Mouse (Mus musculus): ENCODE results near the gene Peg3. TPM values are rescaled to one million over a fixed set of nuclear protein-coding genes. Genes with fewer than 3 reads are reported as not detected.

Gene Peg3
- polyA plus RNA-seq, 1 experiment = 168 TPM

DNA sequence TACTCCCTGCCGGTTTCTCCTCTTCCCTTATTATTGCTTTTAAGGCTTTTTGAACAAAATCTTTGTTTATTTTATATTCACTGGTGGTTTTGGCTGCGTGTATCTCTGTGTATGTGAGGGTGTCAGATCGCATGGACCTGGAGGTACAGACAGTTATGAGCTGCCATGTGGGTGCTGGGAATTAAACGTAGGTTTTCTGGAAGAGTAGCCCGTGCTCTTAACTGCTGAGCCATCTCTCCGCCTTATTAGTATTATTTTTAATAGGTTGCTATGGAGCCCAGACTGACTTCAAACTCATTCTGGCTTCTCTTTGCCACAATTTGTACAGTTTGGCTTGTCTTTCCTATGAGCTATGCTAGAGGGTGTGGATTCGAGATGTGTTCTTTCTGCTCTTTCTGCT, 66.8 kb downstream of the Peg3 start:
- TF ChIP-seq POLR2A (IDR thresholded peaks at IDR 0.05; ENCODE audit: low read depth, low read length) = no peak
- no peak overlapping the region for H3K4me3 ChIP-seq (ENCODE audit: insufficient read depth, low read length)
- no peaks in the 10 kb centered on the region for H3K4me1 ChIP-seq (ENCODE audit: control insufficient read depth, insufficient read depth, low read length)
- H3K27ac ChIP-seq (ENCODE audit: insufficient read depth, low read length) = no peak overlapping the region

DNA sequence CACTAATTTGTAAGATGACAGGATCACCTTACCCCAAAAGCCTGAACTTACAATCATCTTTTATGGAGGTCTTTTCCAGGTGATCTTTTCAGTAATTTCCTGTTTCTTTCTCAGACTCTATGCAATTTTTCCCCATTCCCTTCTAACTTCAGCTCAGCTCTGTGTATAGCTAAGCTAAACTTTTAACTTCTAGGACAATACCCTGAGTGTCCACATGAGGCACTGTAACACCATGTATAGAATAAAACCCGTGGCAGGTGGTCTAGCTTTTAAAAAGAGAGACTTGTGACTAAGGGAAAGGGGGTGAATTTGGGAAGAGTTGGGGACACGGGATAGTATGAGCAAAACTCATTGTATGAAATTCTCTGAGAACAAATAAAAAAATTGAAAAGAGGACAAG, 70.6 kb downstream of the Peg3 start:
- no peaks in the 10 kb centered on the region for H3K4me1 ChIP-seq (ENCODE audit: control insufficient read depth, insufficient read depth, low read length)
- H3K4me3 ChIP-seq (ENCODE audit: insufficient read depth, low read length) = no peak overlapping the region
- no peak overlapping the region for H3K27ac ChIP-seq (ENCODE audit: insufficient read depth, low read length)
- TF ChIP-seq CTCF (IDR thresholded peaks at IDR 0.05; ENCODE audit: borderline replicate concordance, insufficient read depth, low read length) (no peak), POLR2A (IDR thresholded peaks at IDR 0.05; ENCODE audit: low read depth, low read length) (no peak)

DNA sequence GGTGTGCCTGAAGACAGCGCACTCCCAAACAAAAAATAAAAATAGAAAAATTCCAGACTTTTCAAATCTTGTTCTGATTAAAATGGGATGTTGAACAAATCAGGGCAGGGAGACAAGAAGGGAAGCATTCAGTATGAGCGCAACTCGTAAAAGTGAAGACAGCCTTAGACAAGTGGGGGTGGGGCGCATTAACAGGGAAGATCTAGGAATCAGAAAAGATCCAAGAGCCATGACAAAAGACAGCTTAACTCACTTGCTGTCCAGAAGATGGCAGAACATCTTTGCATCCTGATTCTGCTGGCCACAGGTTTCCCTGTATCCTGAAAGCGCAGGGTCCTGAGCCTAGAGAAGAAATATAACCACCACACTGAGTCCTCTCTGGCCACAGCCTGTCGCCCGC, 71.6 kb downstream of the Peg3 start:
- no peak overlapping the region for H3K4me3 ChIP-seq (ENCODE audit: insufficient read depth, low read length)
- H3K27ac ChIP-seq (ENCODE audit: insufficient read depth, low read length) = no peak overlapping the region
- no peak for TF ChIP-seq CTCF (IDR thresholded peaks at IDR 0.05; ENCODE audit: borderline replicate concordance, insufficient read depth, low read length)
- no peak for TF ChIP-seq POLR2A (IDR thresholded peaks at IDR 0.05; ENCODE audit: low read depth, low read length)
- no peaks in the 10 kb centered on the region for H3K4me1 ChIP-seq (ENCODE audit: control insufficient read depth, insufficient read depth, low read length)

Other genes starting within 250 kb of the Peg3 start
- not detected in 2 replicates for gene Olfr5, start 243.5 kb downstream of the Peg3 start, polyA plus RNA-seq (2011; ENCODE audit: insufficient read length, low read depth, missing spikeins)
- gene Olfr1347, start 230.7 kb downstream of the Peg3 start, polyA plus RNA-seq (2011; ENCODE audit: insufficient read length, low read depth, missing spikeins) = not detected in 2 replicates
- gene Olfr1348, start 221.7 kb downstream of the Peg3 start, polyA plus RNA-seq (2011; ENCODE audit: insufficient read length, low read depth, missing spikeins) = not detected in 2 replicates
- gene Olfr1349, start 207.5 kb downstream of the Peg3 start, polyA plus RNA-seq (2011; ENCODE audit: insufficient read length, low read depth, missing spikeins) = not detected in 2 replicates
- not detected in 2 replicates for gene Olfr1350, start 165.6 kb downstream of the Peg3 start, polyA plus RNA-seq (2011; ENCODE audit: insufficient read length, low read depth, missing spikeins)
- 9.7 and 27.0 TPM in 2 replicates for gene Zim1, start 34.0 kb downstream of the Peg3 start, polyA plus RNA-seq (2011; ENCODE audit: insufficient read length, low read depth, missing spikeins)
- 1.5 and 4.9 TPM in 2 replicates for gene Usp29, start 147 bp upstream of the Peg3 start, polyA plus RNA-seq (2011; ENCODE audit: insufficient read length, low read depth, missing spikeins)